Mouse (Mus musculus): ENCODE data around the gene Il17rc. TPM values are rescaled to one million over a fixed set of nuclear protein-coding genes. Genes with fewer than 3 reads are reported as not detected.

Gene Il17rc
- polyA plus RNA-seq, 1 experiment from 2014 or later = 10.6 TPM

DNA sequence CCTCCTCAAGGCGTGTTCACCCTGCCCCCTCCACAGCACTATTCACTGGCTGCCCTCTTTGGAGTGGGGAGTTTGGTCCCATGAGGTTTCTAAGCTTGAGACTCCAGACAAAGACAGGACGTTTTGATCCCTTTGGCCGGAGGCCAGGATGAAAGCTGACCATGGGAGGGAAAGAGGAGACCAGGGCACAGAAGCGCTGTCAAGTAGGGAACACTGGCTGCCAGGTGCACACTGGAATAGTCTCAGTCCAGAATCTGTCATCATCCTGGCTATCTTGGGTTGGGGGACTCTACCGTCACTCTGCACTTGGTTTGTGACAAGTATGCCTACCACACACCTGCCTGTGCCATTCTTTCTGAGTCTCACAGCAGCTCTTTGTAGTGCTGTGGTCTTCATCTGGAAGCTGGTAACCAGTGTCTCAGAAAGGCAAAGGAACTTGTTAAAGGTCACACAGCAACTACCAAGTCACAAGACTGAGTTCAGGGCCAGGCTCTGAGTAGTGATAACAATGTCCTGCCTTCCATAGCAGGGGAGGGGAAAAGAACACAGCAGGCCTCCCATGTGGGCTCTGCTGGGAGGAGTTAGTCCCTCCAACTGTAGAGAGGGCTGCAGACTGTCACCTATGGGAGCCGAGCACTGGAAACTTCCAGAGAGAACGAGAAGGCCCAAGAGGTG is 37.2 kb downstream of the Il17rc start:
- ATAC-seq (ENCODE audit: insufficient number of reproducible peaks, insufficient read depth, low FRiP score, low read depth) = no peak
- Histone ChIP-seq H3K4me1 (ENCODE audit: control insufficient read depth, insufficient read depth, low read length) (no peaks in the 10 kb centered on the region), H3K9me3 (ENCODE audit: control insufficient read depth, low read depth, low read length) (no peaks in the 10 kb centered on the region), H3K9ac (replicated peaks; ENCODE audit: low read depth, low read length) (no peak overlapping the region), H3K27ac (ENCODE audit: low read length) (no peak overlapping the region), H3K27me3 (ENCODE audit: control insufficient read depth, insufficient read depth, low read length) (no peaks in the 10 kb centered on the region), H3K4me3 (ENCODE audit: low read depth, low read length) (no peak overlapping the region), H3K36me3 (ENCODE audit: control insufficient read depth, insufficient read depth, low read length) (no peaks in the 10 kb centered on the region), H3K4me2 (replicated peaks; ENCODE audit: low read depth, low read length) (no peak overlapping the region)
- WGBS = 69% methylated on average over 7 of the region's 7 CpGs

DNA sequence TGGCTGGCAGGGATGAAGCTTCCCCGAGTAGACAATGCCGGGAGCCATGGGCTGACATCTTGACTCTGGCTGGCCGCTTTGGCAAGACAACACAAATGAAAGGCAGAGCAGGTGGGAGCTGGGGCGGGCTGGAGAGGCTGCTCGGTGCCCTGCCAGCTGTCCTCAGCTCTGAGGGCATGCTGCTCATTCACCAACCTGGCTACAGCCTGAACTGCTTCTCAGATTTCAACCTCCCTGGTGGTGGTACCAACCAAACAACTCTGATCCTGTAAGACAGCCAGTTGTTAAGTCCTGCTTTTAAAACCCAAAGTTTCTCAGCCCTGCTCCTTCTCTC is 37.7 kb downstream of the Il17rc start:
- WGBS = 52% methylated on average over 5 of the region's 5 CpGs
- H3K27ac ChIP-seq (ENCODE audit: low read length) = no peak overlapping the region
- no peaks in the 10 kb centered on the region for H3K27me3 ChIP-seq (ENCODE audit: control insufficient read depth, insufficient read depth, low read length)
- no peaks in the 10 kb centered on the region for H3K9me3 ChIP-seq (ENCODE audit: control insufficient read depth, low read depth, low read length)
- H3K4me3 ChIP-seq (ENCODE audit: low read depth, low read length) = no peak overlapping the region
- 0 out of 2 replicates have a peak, but pooled peaks cover 3% of the 10 kb centered on the region for H3K36me3 ChIP-seq (ENCODE audit: control insufficient read depth, insufficient read depth, low read length)
- H3K4me1 ChIP-seq (ENCODE audit: control insufficient read depth, insufficient read depth, low read length) = no peaks in the 10 kb centered on the region
- H3K9ac ChIP-seq (replicated peaks; ENCODE audit: low read depth, low read length) = no peak overlapping the region
- no peak overlapping the region for H3K4me2 ChIP-seq (replicated peaks; ENCODE audit: low read depth, low read length)
- no peak for ATAC-seq (ENCODE audit: insufficient number of reproducible peaks, insufficient read depth, low FRiP score, low read depth)

DNA sequence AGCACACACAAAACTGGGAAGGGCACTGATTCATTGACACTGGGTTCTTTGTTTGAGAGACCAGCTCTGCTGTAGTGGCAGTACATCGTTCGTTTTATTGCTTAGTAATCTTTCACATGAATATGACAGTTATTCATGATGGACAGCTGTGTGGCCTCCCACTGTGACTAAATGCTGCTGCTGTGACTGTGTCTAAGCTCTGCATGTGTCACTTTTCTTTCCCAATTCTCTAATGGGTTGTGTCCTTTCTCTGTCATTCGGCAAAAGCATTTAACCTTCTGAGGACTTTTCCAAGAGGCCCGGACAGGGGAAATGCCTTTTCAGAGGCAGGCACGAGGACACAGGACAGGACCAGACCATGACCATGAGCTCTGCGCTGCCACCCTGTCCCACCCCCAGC is 42.7 kb downstream of the Il17rc start:
- Histone ChIP-seq H3K9ac (replicated peaks; ENCODE audit: low read depth, low read length) (no peak overlapping the region), H3K4me2 (replicated peaks; ENCODE audit: low read depth, low read length) (no peak overlapping the region), H3K4me1 (ENCODE audit: control insufficient read depth, insufficient read depth, low read length) (no peaks in the 10 kb centered on the region), H3K27ac (ENCODE audit: low read length) (no peak overlapping the region), H3K4me3 (ENCODE audit: low read depth, low read length) (no peak overlapping the region), H3K27me3 (ENCODE audit: control insufficient read depth, insufficient read depth, low read length) (no peaks in the 10 kb centered on the region), H3K9me3 (ENCODE audit: control insufficient read depth, low read depth, low read length) (no peaks in the 10 kb centered on the region), H3K36me3 (ENCODE audit: control insufficient read depth, insufficient read depth, low read length) (peaks cover 40% of the 10 kb centered on the region)
- 88% methylated on average over 6 of the region's 6 CpGs for WGBS
- ATAC-seq (ENCODE audit: insufficient number of reproducible peaks, insufficient read depth, low FRiP score, low read depth) = no peak

DNA sequence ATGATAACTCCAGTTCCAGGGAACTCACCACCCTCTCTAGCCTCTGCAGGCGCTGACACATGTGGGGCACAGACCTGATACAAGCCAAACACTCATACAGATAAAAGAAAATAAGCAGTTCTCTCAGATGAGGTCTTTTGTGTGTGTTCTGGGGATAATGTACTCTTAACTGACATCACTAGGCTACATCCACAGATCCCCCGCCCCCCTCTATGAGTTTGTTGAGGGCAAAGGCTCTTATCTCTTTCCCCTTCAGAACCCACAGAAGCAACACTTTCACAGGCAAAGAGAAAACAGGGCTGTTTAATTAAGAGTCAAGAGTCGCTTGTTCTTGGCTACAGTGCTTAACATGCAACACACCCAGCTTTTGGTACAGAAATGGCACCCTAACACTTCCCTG is 43.4 kb downstream of the Il17rc start:
- H3K36me3 ChIP-seq (ENCODE audit: control insufficient read depth, insufficient read depth, low read length) = peaks cover 47% of the 10 kb centered on the region
- ATAC-seq (ENCODE audit: insufficient number of reproducible peaks, insufficient read depth, low FRiP score, low read depth) = no peak
- 95% methylated on average over 3 of the region's 3 CpGs for WGBS

DNA sequence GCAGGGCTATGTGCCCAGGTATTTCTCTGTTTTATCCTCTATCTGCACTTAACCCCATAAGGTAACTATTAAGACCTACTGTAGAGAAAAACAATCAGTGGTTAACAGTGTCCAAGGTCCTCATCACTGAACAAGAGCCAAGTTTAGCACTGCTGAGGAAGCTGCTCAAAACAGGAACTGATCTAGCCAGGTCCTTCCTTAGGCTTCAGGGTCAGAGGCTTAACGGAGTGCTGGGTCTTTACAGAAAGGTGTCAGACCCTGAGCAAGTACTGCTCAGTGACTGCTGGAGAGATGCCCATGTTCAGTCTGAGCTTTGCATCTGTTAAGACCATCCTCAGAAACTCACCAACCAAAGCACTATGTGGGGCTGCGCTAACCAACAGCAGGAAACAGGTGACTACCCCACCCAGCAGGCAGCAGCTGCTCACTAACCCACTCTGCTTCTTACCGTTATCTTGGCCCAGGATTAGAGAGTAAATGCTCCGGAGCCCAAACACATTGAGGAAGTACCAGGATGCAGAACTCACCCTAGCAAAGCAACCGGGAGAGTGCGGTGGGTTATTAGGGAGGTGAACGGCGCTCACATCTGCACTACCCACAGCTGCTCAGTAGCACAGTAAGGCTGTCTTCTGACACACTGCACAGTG is 46.3 kb downstream of the Il17rc start:
- Histone ChIP-seq H3K36me3 (ENCODE audit: control insufficient read depth, insufficient read depth, low read length) (peaks cover 65% of the 10 kb centered on the region), H3K9ac (replicated peaks; ENCODE audit: low read depth, low read length) (no peak overlapping the region)
- no peak for ATAC-seq (ENCODE audit: insufficient number of reproducible peaks, insufficient read depth, low FRiP score, low read depth)

More for the DNA sequence above, 43.4 kb downstream of the Il17rc start:
- no peaks in the 10 kb centered on the region for H3K27me3 ChIP-seq (ENCODE audit: control insufficient read depth, insufficient read depth, low read length)
- H3K4me3 ChIP-seq (ENCODE audit: low read depth, low read length) = no peak overlapping the region
- no peaks in the 10 kb centered on the region for H3K4me1 ChIP-seq (ENCODE audit: control insufficient read depth, insufficient read depth, low read length)
- H3K4me2 ChIP-seq (replicated peaks; ENCODE audit: low read depth, low read length) = no peak overlapping the region
- no peak overlapping the region for H3K9ac ChIP-seq (replicated peaks; ENCODE audit: low read depth, low read length)
- H3K9me3 ChIP-seq (ENCODE audit: control insufficient read depth, low read depth, low read length) = no peaks in the 10 kb centered on the region
- no peak overlapping the region for H3K27ac ChIP-seq (ENCODE audit: low read length)

DNA sequence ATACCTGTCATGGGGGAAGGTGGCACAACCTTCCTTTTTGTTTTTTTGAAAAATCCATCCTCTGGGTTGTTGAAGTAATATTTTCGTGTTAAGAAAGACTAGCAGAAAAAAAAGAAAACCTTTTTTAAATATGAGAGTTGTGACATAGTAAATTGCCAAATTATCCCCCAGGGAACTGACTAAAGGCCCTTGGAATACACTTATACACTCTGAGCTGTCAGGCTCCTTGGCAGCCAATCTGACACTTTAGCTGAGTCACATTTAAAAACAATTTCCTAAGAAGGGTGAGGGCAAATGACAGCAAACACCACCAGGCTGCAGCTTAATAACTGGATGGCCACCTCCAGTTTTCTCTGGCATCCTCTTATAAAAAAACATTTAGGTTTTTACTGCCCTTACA is 51.1 kb downstream of the Il17rc start:
- Histone ChIP-seq H3K36me3 (ENCODE audit: control insufficient read depth, insufficient read depth, low read length) (peaks cover 46% of the 10 kb centered on the region), H3K27me3 (ENCODE audit: control insufficient read depth, insufficient read depth, low read length) (no peaks in the 10 kb centered on the region), H3K4me2 (replicated peaks; ENCODE audit: low read depth, low read length) (no peak overlapping the region), H3K4me1 (ENCODE audit: control insufficient read depth, insufficient read depth, low read length) (no peaks in the 10 kb centered on the region), H3K4me3 (ENCODE audit: low read depth, low read length) (no peak overlapping the region), H3K9ac (replicated peaks; ENCODE audit: low read depth, low read length) (no peak overlapping the region), H3K9me3 (ENCODE audit: control insufficient read depth, low read depth, low read length) (no peaks in the 10 kb centered on the region), H3K27ac (ENCODE audit: low read length) (no peak overlapping the region)
- ATAC-seq (ENCODE audit: insufficient number of reproducible peaks, insufficient read depth, low FRiP score, low read depth) = no peak
- WGBS = 71% methylated on average over 1 of the region's 1 CpGs

More for the DNA sequence above, 46.3 kb downstream of the Il17rc start:
- Histone ChIP-seq H3K4me1 (ENCODE audit: control insufficient read depth, insufficient read depth, low read length) (no peaks in the 10 kb centered on the region), H3K4me3 (ENCODE audit: low read depth, low read length) (no peak overlapping the region), H3K9me3 (ENCODE audit: control insufficient read depth, low read depth, low read length) (no peaks in the 10 kb centered on the region), H3K27ac (ENCODE audit: low read length) (no peak overlapping the region), H3K4me2 (replicated peaks; ENCODE audit: low read depth, low read length) (no peak overlapping the region), H3K27me3 (ENCODE audit: control insufficient read depth, insufficient read depth, low read length) (no peaks in the 10 kb centered on the region)
- 89% methylated on average over 8 of the region's 8 CpGs for WGBS

DNA sequence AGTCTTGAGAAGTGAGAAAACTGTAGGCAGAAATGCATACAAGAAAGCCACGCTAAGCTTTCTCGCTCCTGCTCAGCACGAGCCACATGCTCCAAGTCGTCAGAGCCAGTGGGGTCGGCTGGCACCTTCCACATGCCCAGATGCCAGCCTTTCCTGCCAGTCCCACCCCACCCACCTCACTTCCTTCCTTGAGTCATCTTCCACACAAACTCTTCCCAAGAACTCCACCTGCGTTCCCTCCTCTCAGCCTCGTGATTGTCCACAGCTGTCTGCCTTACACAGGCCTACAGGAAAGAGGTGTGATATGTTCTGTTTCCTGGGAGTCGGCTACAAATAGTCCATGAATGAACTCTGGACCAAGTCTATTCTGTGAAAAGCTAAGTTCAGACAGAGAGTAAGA is 52.2 kb downstream of the Il17rc start:
- no peak overlapping the region for H3K9ac ChIP-seq (replicated peaks; ENCODE audit: low read depth, low read length)
- 90% methylated on average over 8 of the region's 8 CpGs for WGBS
- no peaks in the 10 kb centered on the region for H3K9me3 ChIP-seq (ENCODE audit: control insufficient read depth, low read depth, low read length)
- H3K4me1 ChIP-seq (ENCODE audit: control insufficient read depth, insufficient read depth, low read length) = no peaks in the 10 kb centered on the region
- H3K27ac ChIP-seq (ENCODE audit: low read length) = no peak overlapping the region
- H3K4me3 ChIP-seq (ENCODE audit: low read depth, low read length) = no peak overlapping the region
- no peak for ATAC-seq (ENCODE audit: insufficient number of reproducible peaks, insufficient read depth, low FRiP score, low read depth)
- H3K27me3 ChIP-seq (ENCODE audit: control insufficient read depth, insufficient read depth, low read length) = no peaks in the 10 kb centered on the region
- no peak overlapping the region for H3K4me2 ChIP-seq (replicated peaks; ENCODE audit: low read depth, low read length)
- H3K36me3 ChIP-seq (ENCODE audit: control insufficient read depth, insufficient read depth, low read length) = peaks cover 40% of the 10 kb centered on the region

DNA sequence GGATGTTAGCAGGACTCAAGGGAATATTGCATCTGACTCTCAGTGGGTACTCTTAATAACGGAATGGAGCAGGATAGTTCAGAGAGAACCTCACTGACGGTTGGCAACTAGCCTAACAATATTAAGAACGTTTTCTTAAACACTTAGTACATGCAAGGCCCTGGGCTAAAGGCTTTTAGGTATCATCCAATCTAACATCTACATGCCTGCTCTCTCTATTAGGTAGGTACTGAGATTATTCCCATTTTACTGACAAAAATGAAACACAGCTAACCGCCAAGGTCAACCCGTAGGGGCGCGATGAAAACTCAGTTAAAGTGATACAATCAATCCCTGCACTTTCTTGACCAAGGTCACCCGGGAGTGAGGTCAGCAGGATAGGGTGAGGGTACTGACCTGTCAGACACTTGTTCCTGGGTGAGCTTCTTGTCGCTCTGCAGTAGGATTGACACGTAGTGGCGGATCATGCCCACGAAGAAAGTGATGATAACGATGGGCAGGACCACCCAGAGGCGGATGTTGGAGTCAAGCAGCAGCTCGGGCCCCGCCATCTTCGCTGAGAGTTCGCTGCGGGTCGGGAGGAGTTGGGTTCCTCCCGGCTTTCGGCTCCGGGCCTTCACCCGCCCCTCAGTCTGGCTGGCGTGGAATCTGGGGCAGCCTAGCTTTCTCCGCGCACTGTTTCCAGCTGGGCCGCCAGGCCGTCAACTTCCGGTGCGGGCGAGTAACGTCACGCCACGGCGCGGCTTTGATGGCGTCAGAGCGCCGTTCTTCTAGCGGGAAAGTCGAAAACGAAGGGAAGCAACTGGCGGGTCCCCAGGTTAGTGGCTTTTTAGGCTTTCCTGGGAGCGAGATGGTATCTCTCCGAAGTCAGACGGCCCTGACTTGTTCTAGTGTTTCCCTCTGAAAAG is 60.0 kb downstream of the Il17rc start, which contains the start of the genes Emc3 and Fancd2:
TSS of gene Emc3 (minus strand) at position 721 of the 908 bp plus-strand sequence.
TSS of gene Fancd2 (plus strand) at position 751 of the 908 bp plus-strand sequence.
- Histone ChIP-seq H3K4me2 (replicated peaks; ENCODE audit: low read depth, low read length) (peak within 1 kb of the TSS; percentile 60), H3K9me3 (ENCODE audit: control insufficient read depth, low read depth, low read length) (no peaks in the 10 kb centered on the region), H3K9ac (replicated peaks; ENCODE audit: low read depth, low read length) (peak within 1 kb of the TSS; percentile 70), H3K4me1 (ENCODE audit: control insufficient read depth, insufficient read depth, low read length) (peaks cover 7% of the 10 kb centered on the region; the same call in 1 of the 2 replicates), H3K27ac (ENCODE audit: low read length) (no peak within 1 kb of the TSS), H3K4me3 (ENCODE audit: low read depth, low read length) (peak within 1 kb of the TSS; percentile 77), H3K36me3 (ENCODE audit: control insufficient read depth, insufficient read depth, low read length) (peaks cover 4% of the 10 kb centered on the region; the same call in 1 of the 2 replicates), H3K27me3 (ENCODE audit: control insufficient read depth, insufficient read depth, low read length) (no peaks in the 10 kb centered on the region)
- peak; percentile 88 for ATAC-seq (ENCODE audit: insufficient number of reproducible peaks, insufficient read depth, low FRiP score, low read depth)
- 1% methylated on average over 47 of the region's 47 CpGs for WGBS
